Mouse (Mus musculus) ES-E14 (cell line): ENCODE data around the gene Phldb2. TPM values are rescaled to one million over a fixed set of nuclear protein-coding genes. Genes with fewer than 3 reads are reported as not detected.
A peak's percentile ranks its signal among the peaks of the same experiment; 100 is the strongest.

Experiments used
- DNase-seq: peaks from one replicate; pipeline ENCODE4 v3.0.0-alpha.2; 2013; ENCODE audit warnings: low read depth, low spot score
- H3K27ac ChIP-seq: 2 replicates; pipeline ENCODE4 v1.5.1; 2012; ENCODE audit warnings: low read depth, mild to moderate bottlenecking, low read length, moderate library complexity, mixed read lengths; ENCODE audit not compliant: poor library complexity, insufficient read depth, severe bottlenecking
- H3K36me3 ChIP-seq: 2 replicates; pipeline ENCODE4 v1.6.1; 2012; ENCODE audit warnings: mild to moderate bottlenecking, low read length, moderate library complexity, mixed read lengths; ENCODE audit not compliant: control insufficient read depth, poor library complexity, insufficient read depth, severe bottlenecking
- H3K4me1 ChIP-seq, 2 experiments: fragments of 150-350 bp in 1 of 2; sonication (generic) in 1 of 2; 2 replicates each; pipeline ENCODE4 v1.6.1; 2012; ENCODE audit warnings: low read length in 2 of 2, mild to moderate bottlenecking in 1 of 2, mixed read lengths in 1 of 2; ENCODE audit not compliant: control insufficient read depth in 2 of 2, insufficient read depth in 2 of 2, poor library complexity in 1 of 2
- H3K4me3 ChIP-seq, 2 experiments: fragments of 150-350 bp in 1 of 2; sonication (generic) in 1 of 2; 2 replicates each; pipeline ENCODE4 v1.5.1; 2012; ENCODE audit warnings: low read length in 2 of 2, low read depth in 1 of 2, mild to moderate bottlenecking in 1 of 2, mixed read lengths in 1 of 2; ENCODE audit not compliant: insufficient read depth in 1 of 2, poor library complexity in 1 of 2, severe bottlenecking in 1 of 2
- H3K9ac ChIP-seq: 2 replicates; pipeline ENCODE4 v1.6.1; 2012; ENCODE audit warnings: low read depth, mild to moderate bottlenecking, low read length, mixed read lengths; ENCODE audit not compliant: poor library complexity, insufficient read depth, severe bottlenecking
- H3K9me3 ChIP-seq: fragments of 150-350 bp; sonication (generic); 2 replicates; pipeline ENCODE4 v1.6.1; 2012; ENCODE audit warnings: low read depth, mild to moderate bottlenecking, low read length; ENCODE audit not compliant: control insufficient read depth, insufficient read depth
- CHD2 ChIP-seq: IDR thresholded peaks from 2 replicates; pipeline ENCODE4 v1.6.1; 2014; ENCODE audit warnings: mild to moderate bottlenecking, low read depth, low read length, inconsistent platforms
- HCFC1 ChIP-seq: IDR thresholded peaks from 2 replicates; pipeline ENCODE4 v1.6.1; 2012; ENCODE audit warnings: low read length, inconsistent platforms, borderline replicate concordance; ENCODE audit not compliant: insufficient read depth
- MAFK ChIP-seq: IDR thresholded peaks from 2 replicates; pipeline ENCODE4 v1.6.1; 2014; ENCODE audit warnings: mild to moderate bottlenecking, low read depth, low read length, inconsistent platforms; ENCODE audit not compliant: insufficient read depth
- ZC3H11A ChIP-seq: IDR thresholded peaks from 2 replicates; pipeline ENCODE4 v1.6.1; 2012; ENCODE audit warnings: low read depth, mild to moderate bottlenecking, inconsistent platforms, low read length, borderline replicate concordance
- ZNF384 ChIP-seq: IDR thresholded peaks from 2 replicates; pipeline ENCODE4 v1.6.1; 2012; ENCODE audit warnings: low read depth, low read length, inconsistent platforms
- in situ Hi-C, 2 experiments: fragments of 600-800 bp; cut with MboI; formaldehyde crosslinking; loops; one replicate each; pipeline ENCODE4 v1.15.1; 2025; ENCODE audit warnings: low sequenced_read_pairs in 2 of 2, inconsistent platforms in 1 of 2; ENCODE audit not compliant: unreplicated experiment in 2 of 2
- total RNA-seq: library from RNA; depleted of rRNA; stranded (reverse); fragments of 300-350 nt; gene quantifications from 2 replicates; pipeline ENCODE4 v1.2.3, GENCODE M21; 2012

Gene Phldb2
- total RNA-seq, 1 experiment = 36.2 TPM

GRCm38 (mm10) chr16:45762859-45763505 is 190.4 kb downstream of the Phldb2 start:
- TF ChIP-seq MAFK = no peak
- no peak for TF ChIP-seq HCFC1
- TF ChIP-seq ZC3H11A = no peak
- no peak for TF ChIP-seq ZNF384
- DNase-seq = no peak
- H3K27ac ChIP-seq = no peak overlapping the region
- no peak overlapping the region for H3K9ac ChIP-seq
- no peaks in the 10 kb centered on the region for H3K4me1 ChIP-seq
- in situ Hi-C loops = no loop called here
- no peaks in the 10 kb centered on the region for H3K9me3 ChIP-seq
- H3K4me3 ChIP-seq = no peak overlapping the region
- no peaks in the 10 kb centered on the region for H3K36me3 ChIP-seq

GRCm38 (mm10) chr16:45761425-45761824 is 192.0 kb downstream of the Phldb2 start:
- H3K27ac ChIP-seq = no peak overlapping the region
- no peaks in the 10 kb centered on the region for H3K4me1 ChIP-seq
- no peak overlapping the region for H3K4me3 ChIP-seq
- no peak overlapping the region for H3K9ac ChIP-seq
- DNase-seq = no peak
- in situ Hi-C loops = no loop called here
- H3K36me3 ChIP-seq = no peaks in the 10 kb centered on the region
- no peak for TF ChIP-seq HCFC1
- no peak for TF ChIP-seq MAFK
- no peak for TF ChIP-seq ZC3H11A
- no peak for TF ChIP-seq CHD2
- TF ChIP-seq ZNF384 = no peak
- H3K9me3 ChIP-seq = no peaks in the 10 kb centered on the region

- Histone ChIP-seq H3K9me3 (no peaks in the 10 kb centered on the region), H3K4me1 (no peaks in the 10 kb centered on the region), H3K27ac (no peak overlapping the region), H3K9ac (no peak overlapping the region), H3K4me3 (no peak overlapping the region), H3K36me3 (no peaks in the 10 kb centered on the region)
- DNase-seq = no peak
- in situ Hi-C loops = no loop called here
- TF ChIP-seq ZC3H11A (no peak), MAFK (no peak), ZNF384 (no peak), HCFC1 (no peak), CHD2 (no peak)
These were observed 194.6 kb downstream of the Phldb2 start for GRCm38 (mm10) chr16:45758726-45759269.

GRCm38 (mm10) chr16:45757421-45758078 is 195.8 kb downstream of the Phldb2 start:
- in situ Hi-C loops = no loop called here
- Histone ChIP-seq H3K36me3 (no peaks in the 10 kb centered on the region), H3K27ac (no peak overlapping the region), H3K4me3 (no peak overlapping the region), H3K9me3 (no peaks in the 10 kb centered on the region), H3K9ac (no peak overlapping the region), H3K4me1 (no peaks in the 10 kb centered on the region)
- TF ChIP-seq CHD2 (no peak), HCFC1 (no peak), ZC3H11A (no peak)
- no peak for DNase-seq

- in situ Hi-C loops = no loop called here
- Histone ChIP-seq H3K9ac (no peak overlapping the region), H3K36me3 (no peaks in the 10 kb centered on the region), H3K9me3 (no peaks in the 10 kb centered on the region), H3K4me3 (no peak overlapping the region), H3K27ac (no peak overlapping the region), H3K4me1 (no peaks in the 10 kb centered on the region)
- peak; percentile 50 for DNase-seq
- TF ChIP-seq ZC3H11A (peak; percentile 27; the same call in 1 of the 2 replicates), MAFK (no peak)
These were observed 196.5 kb downstream of the Phldb2 start for GRCm38 (mm10) chr16:45756855-45757254.
